Mouse (Mus musculus) limb, embryonic 13.5 days (tissue): ENCODE measurements at regions not wholly inside any gene's neighbourhood (a gene's known extent, or its start where the extent isn't known, plus 50 kb on each side); places are given as distances from the start of the nearest gene placed in this dataset.

Source experiments
- ATAC-seq: fragments of 200-750 bp; cut with Nextera tagmentation; 2 replicates; pipeline ENCODE4 v1.8.0; 2017; ENCODE audit warnings: low read depth, moderate number of reproducible peaks, moderate TSS enrichment; ENCODE audit not compliant: low FRiP score
- H3K27ac ChIP-seq: fragments of 300-500 bp; sonication (generic); 2 replicates; pipeline ENCODE4 v1.5.1; 2015; ENCODE audit warnings: inconsistent platforms, mild to moderate bottlenecking, moderate library complexity
- H3K27me3 ChIP-seq: fragments of 300-500 bp; sonication (generic); 2 replicates; pipeline ENCODE4 v1.6.1; 2015; ENCODE audit warnings: mild to moderate bottlenecking, inconsistent platforms
- H3K36me3 ChIP-seq: fragments of 300-500 bp; sonication (generic); 2 replicates; pipeline ENCODE4 v1.6.1; 2015; ENCODE audit warnings: inconsistent platforms, mild to moderate bottlenecking, moderate library complexity
- H3K4me1 ChIP-seq: fragments of 300-500 bp; sonication (generic); 2 replicates; pipeline ENCODE4 v1.6.1; 2015; ENCODE audit warnings: inconsistent platforms
- H3K4me2 ChIP-seq: fragments of 300-500 bp; sonication (generic); replicated peaks from 2 replicates; pipeline ENCODE4 v1.6.1; 2015; ENCODE audit warnings: inconsistent platforms, mild to moderate bottlenecking, moderate library complexity
- H3K4me3 ChIP-seq: fragments of 300-500 bp; sonication (generic); 2 replicates; pipeline ENCODE4 v1.5.1; 2015; ENCODE audit warnings: moderate library complexity, mild to moderate bottlenecking, inconsistent platforms
- H3K9ac ChIP-seq: fragments of 300-500 bp; sonication (generic); 2 replicates; pipeline ENCODE4 v1.6.1; 2015; ENCODE audit warnings: mild to moderate bottlenecking, inconsistent platforms
- H3K9me3 ChIP-seq: fragments of 300-500 bp; sonication (generic); 2 replicates; pipeline ENCODE4 v1.6.1; 2016; ENCODE audit warnings: inconsistent platforms
- WGBS: fragments of 180-500 bp; shearing (Covaris S2); methylation state at CpG from one replicate; pipeline ENCODE4 v1.1.7; 2015; 5-methylcytosine and 5-hydroxymethylcytosine counted together

GRCm38 (mm10) chr3:80420453-80420852 is 382.2 kb downstream of the Gria2 start:
- no peak overlapping the region for H3K9ac ChIP-seq
- H3K4me1 ChIP-seq = no peaks in the 10 kb centered on the region
- no peak overlapping the region for H3K4me3 ChIP-seq
- H3K36me3 ChIP-seq = no peaks in the 10 kb centered on the region
- no peaks in the 10 kb centered on the region for H3K9me3 ChIP-seq
- H3K27ac ChIP-seq = no peak overlapping the region
- ATAC-seq = no peak
- WGBS = 70% methylated on average over 3 of the region's 3 CpGs
- H3K27me3 ChIP-seq = no peaks in the 10 kb centered on the region
- no peak overlapping the region for H3K4me2 ChIP-seq

- WGBS = 92% methylated on average over 3 of the region's 3 CpGs
- H3K9me3 ChIP-seq = no peaks in the 10 kb centered on the region
- H3K4me2 ChIP-seq = no peak overlapping the region
- no peaks in the 10 kb centered on the region for H3K27me3 ChIP-seq
- H3K4me1 ChIP-seq = no peaks in the 10 kb centered on the region
- no peaks in the 10 kb centered on the region for H3K36me3 ChIP-seq
- no peak overlapping the region for H3K4me3 ChIP-seq
- ATAC-seq = no peak
- no peak overlapping the region for H3K27ac ChIP-seq
- no peak overlapping the region for H3K9ac ChIP-seq
Observed at GRCm38 (mm10) chr3:80421461-80421860, 381.2 kb downstream of the Gria2 start.

- 81% methylated on average over 3 of the region's 3 CpGs for WGBS
- no peak overlapping the region for H3K4me2 ChIP-seq
- no peaks in the 10 kb centered on the region for H3K4me1 ChIP-seq
- H3K4me3 ChIP-seq = no peak overlapping the region
- no peaks in the 10 kb centered on the region for H3K9me3 ChIP-seq
- H3K27ac ChIP-seq = no peak overlapping the region
- no peaks in the 10 kb centered on the region for H3K36me3 ChIP-seq
- no peak overlapping the region for H3K9ac ChIP-seq
- no peaks in the 10 kb centered on the region for H3K27me3 ChIP-seq
- ATAC-seq = no peak
Observed at GRCm38 (mm10) chr3:80422106-80422505, 380.5 kb downstream of the Gria2 start.

- Histone ChIP-seq H3K4me2 (no peak overlapping the region), H3K36me3 (no peaks in the 10 kb centered on the region), H3K9me3 (no peaks in the 10 kb centered on the region), H3K27ac (no peak overlapping the region), H3K4me1 (no peaks in the 10 kb centered on the region), H3K4me3 (no peak overlapping the region), H3K9ac (no peak overlapping the region), H3K27me3 (no peaks in the 10 kb centered on the region)
- WGBS = 58% methylated on average over 4 of the region's 4 CpGs
- no peak for ATAC-seq
Observed at GRCm38 (mm10) chr3:80422646-80423045, 380.0 kb downstream of the Gria2 start.
